Mouse (Mus musculus): ENCODE results near the gene Fyb2. TPM values are rescaled to one million over a fixed set of nuclear protein-coding genes. Genes with fewer than 3 reads are reported as not detected.

Fyb2 gene
- total and polyA plus RNA-seq, 3 experiments: not detected

DNA sequence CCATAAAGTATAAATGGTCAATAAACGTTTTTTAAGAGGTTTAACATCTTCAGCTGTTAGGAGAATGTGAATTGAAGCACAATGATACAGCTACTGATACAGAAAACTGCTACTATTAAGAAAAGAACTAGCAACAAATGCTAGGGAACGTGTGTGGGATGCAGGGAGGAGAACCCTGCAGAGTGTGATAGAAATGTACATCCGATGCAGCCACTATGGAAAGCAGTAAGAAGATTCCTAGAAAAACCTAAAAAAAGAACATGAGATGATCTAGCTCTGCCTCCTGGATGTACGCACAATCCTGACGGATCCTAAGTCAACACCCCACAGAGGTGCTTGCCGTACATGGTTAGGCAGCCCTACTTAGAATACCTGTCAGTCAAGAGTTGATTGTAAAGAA lies 114.0 kb downstream of the Fyb2 start:
- H3K79me2 ChIP-seq (replicated peaks; ENCODE audit: control insufficient read depth, insufficient read depth, low read length): no peaks in the 10 kb centered on the region
- no peak overlapping the region for H3K9ac ChIP-seq (ENCODE audit: low read depth, low read length)
- intact Hi-C loops (cut with DNase I): no loop called here
- no peaks in the 10 kb centered on the region for H3K4me1 ChIP-seq (ENCODE audit: control insufficient read depth, insufficient read depth, low read length)
- DNase-seq: no peak
- 79% methylated on average over 6 of the region's 6 CpGs for WGBS
- no peak overlapping the region for H3K4me3 ChIP-seq
- H3K27me3 ChIP-seq (ENCODE audit: control insufficient read depth, insufficient read depth, low read length): no peaks in the 10 kb centered on the region
- no peaks in the 10 kb centered on the region for H3K36me3 ChIP-seq (ENCODE audit: control insufficient read depth, insufficient read depth, low read length)
- no peak overlapping the region for H3K27ac ChIP-seq
- TF ChIP-seq CTCF (IDR thresholded peaks at IDR 0.05) (no peak), POLR2A (IDR thresholded peaks at IDR 0.05; ENCODE audit: insufficient read depth, low read depth, low read length) (no peak), EP300 (IDR thresholded peaks at IDR 0.05; ENCODE audit: insufficient read depth, low read depth, low read length) (no peak)

DNA sequence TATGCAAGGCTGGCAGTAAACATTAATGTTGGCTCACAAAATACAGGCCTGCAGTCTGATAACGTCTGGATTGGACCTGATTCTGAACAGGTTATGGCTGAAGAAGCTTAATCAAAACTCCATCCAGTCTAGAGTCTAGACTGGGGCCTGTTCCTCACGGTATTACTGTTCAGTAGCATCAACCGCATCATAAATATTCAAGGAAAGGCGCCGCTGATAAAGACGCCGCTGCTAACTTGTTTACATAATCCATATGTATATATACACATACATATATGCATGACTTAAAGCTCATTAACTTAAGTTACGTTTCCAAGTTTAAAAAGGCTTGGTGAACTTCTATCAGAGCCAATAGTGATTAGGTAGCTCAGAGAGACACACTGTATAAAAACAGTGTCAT lies 117.8 kb downstream of the Fyb2 start:
- Histone ChIP-seq H3K27me3 (ENCODE audit: control insufficient read depth, insufficient read depth, low read length) (no peaks in the 10 kb centered on the region), H3K9ac (ENCODE audit: low read depth, low read length) (no peak overlapping the region), H3K4me3 (no peak overlapping the region), H3K36me3 (ENCODE audit: control insufficient read depth, insufficient read depth, low read length) (no peaks in the 10 kb centered on the region), H3K4me1 (ENCODE audit: control insufficient read depth, insufficient read depth, low read length) (no peaks in the 10 kb centered on the region), H3K27ac (no peak overlapping the region), H3K79me2 (replicated peaks; ENCODE audit: control insufficient read depth, insufficient read depth, low read length) (no peaks in the 10 kb centered on the region)
- intact Hi-C loops (cut with DNase I): loop anchor here (5.0 kb wide), 3 partner anchors 76 to 1196 kb away; partner anchors contain the start of gene Prkaa2
- 79% methylated on average over 8 of the region's 8 CpGs for WGBS
- DNase-seq: no peak
- TF ChIP-seq CTCF (IDR thresholded peaks at IDR 0.05) (no peak), POLR2A (IDR thresholded peaks at IDR 0.05; ENCODE audit: insufficient read depth, low read depth, low read length) (no peak), EP300 (IDR thresholded peaks at IDR 0.05; ENCODE audit: insufficient read depth, low read depth, low read length) (no peak)

DNA sequence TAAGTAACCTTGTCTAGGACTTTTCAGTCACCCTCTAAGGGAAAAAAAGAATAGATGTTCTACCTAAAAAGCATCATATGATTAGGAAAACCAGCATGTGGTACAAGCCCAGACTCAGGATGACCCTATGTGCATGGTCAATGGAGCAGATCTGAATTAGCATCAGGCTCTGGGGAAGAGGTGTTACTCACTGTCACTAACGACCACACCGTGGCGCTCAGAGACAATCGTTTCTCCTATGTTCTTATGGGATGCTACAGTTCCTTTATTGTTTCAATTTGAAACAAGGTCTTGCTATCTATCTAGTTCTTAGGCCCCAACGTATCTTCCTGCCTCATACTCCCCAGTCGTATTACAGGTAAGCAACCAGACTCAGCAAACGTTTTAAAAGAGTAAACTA lies 119.9 kb downstream of the Fyb2 start:
- no peaks in the 10 kb centered on the region for H3K27me3 ChIP-seq (ENCODE audit: control insufficient read depth, insufficient read depth, low read length)
- no peaks in the 10 kb centered on the region for H3K36me3 ChIP-seq (ENCODE audit: control insufficient read depth, insufficient read depth, low read length)
- H3K27ac ChIP-seq: no peak overlapping the region
- TF ChIP-seq CTCF (IDR thresholded peaks at IDR 0.05) (peak; percentile 44), EP300 (IDR thresholded peaks at IDR 0.05; ENCODE audit: insufficient read depth, low read depth, low read length) (no peak), POLR2A (IDR thresholded peaks at IDR 0.05; ENCODE audit: insufficient read depth, low read depth, low read length) (no peak)
- H3K4me1 ChIP-seq (ENCODE audit: control insufficient read depth, insufficient read depth, low read length): no peaks in the 10 kb centered on the region
- intact Hi-C loops (cut with DNase I): loop anchor here (5.0 kb wide), 3 partner anchors 74 to 1194 kb away; partner anchors contain the start of gene Prkaa2
- 53% methylated on average over 7 of the region's 7 CpGs for WGBS
- no peak for DNase-seq
- H3K79me2 ChIP-seq (replicated peaks; ENCODE audit: control insufficient read depth, insufficient read depth, low read length): no peaks in the 10 kb centered on the region
- H3K4me3 ChIP-seq: no peak overlapping the region
- H3K9ac ChIP-seq (ENCODE audit: low read depth, low read length): no peak overlapping the region

DNA sequence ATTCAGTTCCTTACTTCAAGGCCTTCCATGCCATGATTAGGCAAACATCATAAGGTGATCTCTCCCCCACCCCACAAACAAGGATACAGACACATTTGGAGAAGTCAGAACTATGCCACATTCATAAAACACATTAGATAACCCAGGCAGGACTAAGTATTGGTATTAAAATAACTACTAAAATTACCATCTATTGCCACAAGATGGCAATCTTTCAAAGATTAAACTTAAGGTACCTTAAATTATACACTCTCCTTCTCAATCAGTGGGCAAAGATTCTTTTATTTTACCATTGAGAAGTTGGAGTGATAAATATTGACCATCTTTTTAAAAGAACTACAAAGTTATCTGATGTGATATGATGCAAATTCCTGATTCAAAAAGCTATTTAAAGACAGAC lies 121.0 kb downstream of the Fyb2 start:
- no peaks in the 10 kb centered on the region for H3K79me2 ChIP-seq (replicated peaks; ENCODE audit: control insufficient read depth, insufficient read depth, low read length)
- no peaks in the 10 kb centered on the region for H3K27me3 ChIP-seq (ENCODE audit: control insufficient read depth, insufficient read depth, low read length)
- no peaks in the 10 kb centered on the region for H3K36me3 ChIP-seq (ENCODE audit: control insufficient read depth, insufficient read depth, low read length)
- no peak overlapping the region for H3K9ac ChIP-seq (ENCODE audit: low read depth, low read length)
- no peak overlapping the region for H3K4me3 ChIP-seq
- H3K27ac ChIP-seq: no peak overlapping the region
- intact Hi-C loops (cut with DNase I): loop anchor here (5.0 kb wide), 3 partner anchors 73 to 1193 kb away; partner anchors contain the start of gene Prkaa2
- DNase-seq: no peak
- TF ChIP-seq CTCF (IDR thresholded peaks at IDR 0.05) (peak; percentile 67), EP300 (IDR thresholded peaks at IDR 0.05; ENCODE audit: insufficient read depth, low read depth, low read length) (no peak), POLR2A (IDR thresholded peaks at IDR 0.05; ENCODE audit: insufficient read depth, low read depth, low read length) (no peak)
- H3K4me1 ChIP-seq (ENCODE audit: control insufficient read depth, insufficient read depth, low read length): no peaks in the 10 kb centered on the region

DNA sequence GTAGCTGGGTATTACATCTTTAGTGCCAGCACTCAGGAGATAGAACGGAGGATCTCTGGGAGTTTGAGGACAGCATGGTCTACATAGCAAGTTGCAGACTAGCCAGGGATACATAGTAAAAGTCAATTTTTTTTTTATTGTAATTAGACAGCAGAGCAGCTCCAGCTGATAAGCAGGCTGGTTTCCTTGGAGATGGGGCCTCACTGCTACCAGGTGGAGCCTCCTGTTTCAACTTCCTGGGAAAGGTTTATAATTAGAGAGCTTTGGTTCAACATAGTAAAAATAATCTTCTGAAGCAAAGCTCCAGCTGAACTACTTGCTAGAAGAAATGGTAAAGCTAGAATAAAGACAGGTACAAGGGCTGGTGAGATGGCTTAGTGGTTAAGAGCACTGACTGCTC lies 136.8 kb downstream of the Fyb2 start:
- H3K4me3 ChIP-seq: no peak overlapping the region
- no peak for DNase-seq
- H3K9ac ChIP-seq (ENCODE audit: low read depth, low read length): no peak overlapping the region
- intact Hi-C loops (cut with DNase I): no loop called here
- no peak overlapping the region for H3K27ac ChIP-seq
- no peaks in the 10 kb centered on the region; the same call in 1 of the 2 replicates for H3K36me3 ChIP-seq (ENCODE audit: control insufficient read depth, insufficient read depth, low read length)
- 62% methylated on average over 1 of the region's 1 CpGs for WGBS
- TF ChIP-seq CTCF (IDR thresholded peaks at IDR 0.05) (no peak), POLR2A (IDR thresholded peaks at IDR 0.05; ENCODE audit: insufficient read depth, low read depth, low read length) (no peak), EP300 (IDR thresholded peaks at IDR 0.05; ENCODE audit: insufficient read depth, low read depth, low read length) (no peak)
- H3K79me2 ChIP-seq (replicated peaks; ENCODE audit: control insufficient read depth, insufficient read depth, low read length): no peaks in the 10 kb centered on the region
- H3K27me3 ChIP-seq (ENCODE audit: control insufficient read depth, insufficient read depth, low read length): no peaks in the 10 kb centered on the region
- peaks cover 3% of the 10 kb centered on the region; the same call in 1 of the 2 replicates for H3K4me1 ChIP-seq (ENCODE audit: control insufficient read depth, insufficient read depth, low read length)

DNA sequence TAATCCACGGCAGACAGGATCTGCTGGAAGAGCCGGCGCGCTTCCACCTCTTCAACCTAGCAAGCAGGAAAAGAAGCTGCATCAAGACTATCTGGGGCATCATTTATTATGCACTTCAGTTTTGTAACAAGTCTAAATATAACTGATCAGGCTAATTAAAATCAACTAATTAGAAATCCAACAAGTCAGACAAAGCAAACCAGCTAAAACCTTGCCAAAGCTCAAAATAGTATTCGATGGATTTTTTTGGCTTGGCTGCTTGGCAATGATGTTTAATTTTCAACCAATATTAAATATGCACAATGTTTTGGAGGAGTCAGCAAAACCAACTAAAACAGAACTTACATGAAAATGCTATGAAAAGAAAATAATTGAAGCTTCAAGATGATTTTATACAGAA lies 138.0 kb downstream of the Fyb2 start:
- H3K4me1 ChIP-seq (ENCODE audit: control insufficient read depth, insufficient read depth, low read length): peaks cover 1% of the 10 kb centered on the region; the same call in 1 of the 2 replicates
- no peaks in the 10 kb centered on the region for H3K27me3 ChIP-seq (ENCODE audit: control insufficient read depth, insufficient read depth, low read length)
- H3K4me3 ChIP-seq: no peak overlapping the region
- 82% methylated on average over 5 of the region's 5 CpGs for WGBS
- no peaks in the 10 kb centered on the region for H3K79me2 ChIP-seq (replicated peaks; ENCODE audit: control insufficient read depth, insufficient read depth, low read length)
- intact Hi-C loops (cut with DNase I): no loop called here
- TF ChIP-seq POLR2A (IDR thresholded peaks at IDR 0.05; ENCODE audit: insufficient read depth, low read depth, low read length): no peak
- TF ChIP-seq CTCF (IDR thresholded peaks at IDR 0.05): no peak
- TF ChIP-seq EP300 (IDR thresholded peaks at IDR 0.05; ENCODE audit: insufficient read depth, low read depth, low read length): no peak
- no peaks in the 10 kb centered on the region; the same call in 1 of the 2 replicates for H3K36me3 ChIP-seq (ENCODE audit: control insufficient read depth, insufficient read depth, low read length)
- H3K27ac ChIP-seq: no peak overlapping the region
- H3K9ac ChIP-seq (ENCODE audit: low read depth, low read length): no peak overlapping the region
- no peak for DNase-seq

Other genes starting within 250 kb of the Fyb2 start
- not detected for gene C8b, start 147.1 kb upstream of the Fyb2 start, total RNA-seq (2021)
- gene C8b, start 147.1 kb upstream of the Fyb2 start, polyA plus RNA-seq (2012; rRNA removed): not detected in 2 replicates
- gene Gm17662, start 56.1 kb upstream of the Fyb2 start, total RNA-seq (2021): not detected
- not detected in 2 replicates for gene Gm17662, start 56.1 kb upstream of the Fyb2 start, polyA plus RNA-seq (2012; rRNA removed)
- gene C8a, start 37.1 kb upstream of the Fyb2 start, total RNA-seq (2021): not detected
- not detected in 2 replicates for gene C8a, start 37.1 kb upstream of the Fyb2 start, polyA plus RNA-seq (2012; rRNA removed)
- gene Prkaa2, start 196.4 kb downstream of the Fyb2 start, total RNA-seq (2021): 10 to 100 TPM; 76.5 to 84.3 TPM
- gene Prkaa2, start 196.4 kb downstream of the Fyb2 start, polyA plus RNA-seq (2012; rRNA removed): 21.6 and 48.2 TPM in 2 replicates
- 10 to 100 TPM; 64.8 to 74.0 TPM for gene Plpp3, start 243.9 kb downstream of the Fyb2 start, total RNA-seq (2021)
- 76.9 and 92.0 TPM in 2 replicates for gene Plpp3, start 243.9 kb downstream of the Fyb2 start, polyA plus RNA-seq (2012; rRNA removed)

All from heart, adult 2 months (tissue).